Mouse (Mus musculus) hindbrain, embryonic 16.5 days (tissue): ENCODE measurements around the gene Pbx4. TPM values are rescaled to one million over a fixed set of nuclear protein-coding genes. Genes with fewer than 3 reads are reported as not detected.

Experiments used
- ATAC-seq: fragments of 200-750 bp; cut with Nextera tagmentation; 2 replicates; pipeline ENCODE4 v1.8.0; 2017; ENCODE audit warnings: moderate TSS enrichment, moderate library complexity
- H3K27ac ChIP-seq: fragments of 300-500 bp; sonication (generic); 2 replicates; pipeline ENCODE4 v1.5.1; 2014; ENCODE audit warnings: low read depth, mild to moderate bottlenecking, control low read depth, low read length, moderate library complexity
- H3K27me3 ChIP-seq: fragments of 300-500 bp; sonication (generic); replicated peaks from 2 replicates; pipeline ENCODE4 v1.6.1; 2014; ENCODE audit warnings: low read length; ENCODE audit not compliant: control insufficient read depth, insufficient read depth
- H3K36me3 ChIP-seq: fragments of 300-500 bp; sonication (generic); 2 replicates; pipeline ENCODE4 v1.6.1; 2014; ENCODE audit warnings: mild to moderate bottlenecking, low read length, moderate library complexity, mixed read lengths; ENCODE audit not compliant: control insufficient read depth, insufficient read depth
- H3K4me1 ChIP-seq: fragments of 300-500 bp; sonication (generic); 2 replicates; pipeline ENCODE4 v1.6.1; 2014; ENCODE audit warnings: low read depth, low read length; ENCODE audit not compliant: control insufficient read depth, insufficient read depth
- H3K4me2 ChIP-seq: fragments of 300-500 bp; sonication (generic); 2 replicates; pipeline ENCODE4 v1.6.1; 2014; ENCODE audit warnings: mild to moderate bottlenecking, low read length, control low read depth, moderate library complexity
- H3K4me3 ChIP-seq: fragments of 300-500 bp; sonication (generic); 2 replicates; pipeline ENCODE4 v1.5.1; 2014; ENCODE audit warnings: mild to moderate bottlenecking, low read length, control low read depth, moderate library complexity
- H3K9ac ChIP-seq: fragments of 300-500 bp; sonication (generic); 2 replicates; pipeline ENCODE4 v1.6.1; 2014; ENCODE audit warnings: low read depth, mild to moderate bottlenecking, control low read depth, low read length, moderate library complexity
- H3K9me3 ChIP-seq: fragments of 300-500 bp; sonication (generic); 2 replicates; pipeline ENCODE4 v1.6.1; 2014; ENCODE audit warnings: mild to moderate bottlenecking, low read length, moderate library complexity; ENCODE audit not compliant: control insufficient read depth
- WGBS: fragments of 180-500 bp; shearing (Covaris S2); extraction: QIAGEN DNeasy Blood & Tissue Kit; methylation state at CpG from one replicate; pipeline ENCODE4 v1.1.7; 2014; 5-methylcytosine and 5-hydroxymethylcytosine counted together
- polyA plus RNA-seq: library from polyadenylated mRNA; unstranded; fragments of >200 nt; fragmentation: Nextera tagmentation; extraction: Ambion mirVana; gene quantifications from 2 replicates; pipeline ENCODE4 v1.2.1, GENCODE M21; 2015

The Pbx4 gene
- polyA plus RNA-seq, 1 experiment from 2014 or later = 60.5 TPM

GRCm38 (mm10) chr8:69860807-69861206 is 28.5 kb downstream of the Pbx4 start:
- ATAC-seq = no peak

GRCm38 (mm10) chr8:69861251-69861650 is 29.0 kb downstream of the Pbx4 start:
- Histone ChIP-seq H3K4me1 (no peaks in the 10 kb centered on the region), H3K27ac (no peak overlapping the region), H3K36me3 (peaks cover 6% of the 10 kb centered on the region), H3K4me3 (no peak overlapping the region), H3K9me3 (no peaks in the 10 kb centered on the region), H3K9ac (no peak overlapping the region), H3K4me2 (no peak overlapping the region), H3K27me3 (no peaks in the 10 kb centered on the region)
- no peak for ATAC-seq
- 77% methylated on average over 2 of the region's 2 CpGs for WGBS

More at GRCm38 (mm10) chr8:69860807-69861206, 28.5 kb downstream of the Pbx4 start:
- no peaks in the 10 kb centered on the region for H3K9me3 ChIP-seq
- no peak overlapping the region for H3K9ac ChIP-seq
- no peaks in the 10 kb centered on the region for H3K4me1 ChIP-seq
- H3K27me3 ChIP-seq = no peaks in the 10 kb centered on the region
- no peak overlapping the region for H3K4me2 ChIP-seq
- no peak overlapping the region for H3K4me3 ChIP-seq
- H3K27ac ChIP-seq = no peak overlapping the region
- H3K36me3 ChIP-seq = peaks cover 6% of the 10 kb centered on the region
- WGBS = 60% methylated on average over 4 of the region's 4 CpGs

GRCm38 (mm10) chr8:69863387-69864020 is 31.2 kb downstream of the Pbx4 start:
- no peak for ATAC-seq
- no peaks in the 10 kb centered on the region for H3K27me3 ChIP-seq
- no peak overlapping the region for H3K27ac ChIP-seq
- H3K4me1 ChIP-seq = no peaks in the 10 kb centered on the region
- H3K9me3 ChIP-seq = no peaks in the 10 kb centered on the region
- no peak overlapping the region for H3K4me3 ChIP-seq
- peaks cover 6% of the 10 kb centered on the region for H3K36me3 ChIP-seq
- H3K4me2 ChIP-seq = no peak overlapping the region
- H3K9ac ChIP-seq = no peak overlapping the region
- 88% methylated on average over 5 of the region's 5 CpGs for WGBS

GRCm38 (mm10) chr8:69864180-69864579 is 31.9 kb downstream of the Pbx4 start:
- Histone ChIP-seq H3K27ac (no peak overlapping the region), H3K9ac (no peak overlapping the region), H3K36me3 (peaks cover 4% of the 10 kb centered on the region), H3K9me3 (no peaks in the 10 kb centered on the region), H3K27me3 (no peaks in the 10 kb centered on the region), H3K4me2 (no peak overlapping the region), H3K4me3 (no peak overlapping the region), H3K4me1 (no peaks in the 10 kb centered on the region)
- ATAC-seq = no peak
- 87% methylated on average over 5 of the region's 5 CpGs for WGBS

GRCm38 (mm10) chr8:69867696-69868326 is 35.5 kb downstream of the Pbx4 start:
- Histone ChIP-seq H3K9me3 (no peaks in the 10 kb centered on the region), H3K4me2 (no peak overlapping the region), H3K4me1 (no peaks in the 10 kb centered on the region), H3K4me3 (no peak overlapping the region), H3K36me3 (0 out of 2 replicates have a peak, but pooled peaks cover 3% of the 10 kb centered on the region), H3K9ac (no peak overlapping the region), H3K27ac (no peak overlapping the region), H3K27me3 (no peaks in the 10 kb centered on the region)
- ATAC-seq = no peak
- WGBS = 87% methylated on average over 5 of the region's 5 CpGs

GRCm38 (mm10) chr8:69870003-69870765 is 37.9 kb downstream of the Pbx4 start:
- Histone ChIP-seq H3K27ac (no peak overlapping the region), H3K36me3 (0 out of 2 replicates have a peak, but pooled peaks cover 3% of the 10 kb centered on the region), H3K27me3 (no peaks in the 10 kb centered on the region), H3K4me3 (no peak overlapping the region), H3K4me2 (no peak overlapping the region), H3K9ac (no peak overlapping the region), H3K9me3 (no peaks in the 10 kb centered on the region), H3K4me1 (no peaks in the 10 kb centered on the region)
- 86% methylated on average over 11 of the region's 11 CpGs for WGBS
- no peak for ATAC-seq

- 87% methylated on average over 6 of the region's 6 CpGs for WGBS
- ATAC-seq = no peak
- no peaks in the 10 kb centered on the region for H3K27me3 ChIP-seq
- H3K36me3 ChIP-seq = 0 out of 2 replicates have a peak, but pooled peaks cover 3% of the 10 kb centered on the region
- H3K4me1 ChIP-seq = no peaks in the 10 kb centered on the region
- H3K4me3 ChIP-seq = no peak overlapping the region
- H3K27ac ChIP-seq = no peak overlapping the region
- no peak overlapping the region for H3K4me2 ChIP-seq
- H3K9me3 ChIP-seq = no peaks in the 10 kb centered on the region
- no peak overlapping the region for H3K9ac ChIP-seq
Measured at GRCm38 (mm10) chr8:69870907-69871306, 38.6 kb downstream of the Pbx4 start.

- 13% methylated on average over 9 of the region's 9 CpGs for WGBS
- Histone ChIP-seq H3K27me3 (no peaks in the 10 kb centered on the region), H3K4me3 (no peak overlapping the region), H3K36me3 (0 out of 2 replicates have a peak, but pooled peaks cover 3% of the 10 kb centered on the region), H3K9me3 (no peaks in the 10 kb centered on the region), H3K27ac (no peak overlapping the region), H3K4me2 (no peak overlapping the region), H3K9ac (no peak overlapping the region), H3K4me1 (no peaks in the 10 kb centered on the region)
- no peak for ATAC-seq
Measured at GRCm38 (mm10) chr8:69874155-69874554, 41.9 kb downstream of the Pbx4 start.

GRCm38 (mm10) chr8:69874654-69875053 is 42.4 kb downstream of the Pbx4 start:
- WGBS = 81% methylated on average over 13 of the region's 13 CpGs
- Histone ChIP-seq H3K36me3 (0 out of 2 replicates have a peak, but pooled peaks cover 3% of the 10 kb centered on the region), H3K4me1 (no peaks in the 10 kb centered on the region), H3K4me3 (no peak overlapping the region), H3K9me3 (no peaks in the 10 kb centered on the region), H3K4me2 (no peak overlapping the region), H3K27me3 (peaks cover 5% of the 10 kb centered on the region), H3K9ac (no peak overlapping the region), H3K27ac (no peak overlapping the region)
- no peak for ATAC-seq
